Mouse (Mus musculus): ENCODE data around the gene Ankmy1.

GRCm38 (mm10) chr1:92840231-92840890, 62.3 kb downstream of the Ankmy1 start:
- TF ChIP-seq CTCF (IDR thresholded peaks at IDR 0.05; ENCODE audit: extremely low read depth, insufficient read length, insufficient replicate concordance, low read depth, low read length) (no peak), POLR2A (IDR thresholded peaks at IDR 0.05; ENCODE audit: low read depth, low read length) (no peak)
